Mouse (Mus musculus): ENCODE measurements around the gene Skp2. TPM values are rescaled to one million over a fixed set of nuclear protein-coding genes. Genes with fewer than 3 reads are reported as not detected.
A peak's percentile ranks its signal among the peaks of the same experiment; 100 is the strongest.

Gene Skp2
- polyA plus RNA-seq, 1 experiment = 4.7 TPM

- DNase-seq (ENCODE audit: extremely low spot score in 1 of 2, low spot score in 1 of 2) = no peak
Observed at GRCm38 (mm10) chr15:9078481-9079300, 76.5 kb downstream of the Skp2 start.

- DNase-seq (ENCODE audit: extremely low spot score in 1 of 2, low spot score in 1 of 2) = no peak
Observed at GRCm38 (mm10) chr15:9075608-9076200, 79.5 kb downstream of the Skp2 start.

- no peak for DNase-seq (ENCODE audit: extremely low spot score in 1 of 2, low spot score in 1 of 2)
Observed at GRCm38 (mm10) chr15:9074671-9075070, 80.6 kb downstream of the Skp2 start.

GRCm38 (mm10) chr15:9074139-9074538, 81.1 kb downstream of the Skp2 start:
- no peak for DNase-seq (ENCODE audit: extremely low spot score in 1 of 2, low spot score in 1 of 2)

DNA sequence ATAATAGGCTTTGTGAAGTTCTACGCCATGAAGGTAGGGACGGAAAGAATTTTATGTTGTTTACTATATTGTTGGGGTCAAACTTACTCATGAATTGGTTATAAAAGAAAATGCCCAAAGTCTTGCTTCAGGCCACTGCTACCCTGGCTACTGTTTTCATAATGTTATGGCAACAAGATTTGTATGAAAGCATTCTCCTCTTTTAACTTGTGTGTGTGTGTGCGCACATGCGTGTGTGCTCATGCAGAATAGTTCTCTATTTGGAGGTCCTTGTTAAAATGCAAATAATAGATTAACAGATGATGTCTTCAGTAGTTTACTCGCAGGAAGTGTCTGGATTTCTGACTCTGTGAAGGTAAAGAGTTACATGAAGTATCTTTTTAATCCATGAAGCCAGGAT, 81.5 kb downstream of the Skp2 start:
- DNase-seq (ENCODE audit: extremely low spot score in 1 of 2, low spot score in 1 of 2) = no peak

DNA sequence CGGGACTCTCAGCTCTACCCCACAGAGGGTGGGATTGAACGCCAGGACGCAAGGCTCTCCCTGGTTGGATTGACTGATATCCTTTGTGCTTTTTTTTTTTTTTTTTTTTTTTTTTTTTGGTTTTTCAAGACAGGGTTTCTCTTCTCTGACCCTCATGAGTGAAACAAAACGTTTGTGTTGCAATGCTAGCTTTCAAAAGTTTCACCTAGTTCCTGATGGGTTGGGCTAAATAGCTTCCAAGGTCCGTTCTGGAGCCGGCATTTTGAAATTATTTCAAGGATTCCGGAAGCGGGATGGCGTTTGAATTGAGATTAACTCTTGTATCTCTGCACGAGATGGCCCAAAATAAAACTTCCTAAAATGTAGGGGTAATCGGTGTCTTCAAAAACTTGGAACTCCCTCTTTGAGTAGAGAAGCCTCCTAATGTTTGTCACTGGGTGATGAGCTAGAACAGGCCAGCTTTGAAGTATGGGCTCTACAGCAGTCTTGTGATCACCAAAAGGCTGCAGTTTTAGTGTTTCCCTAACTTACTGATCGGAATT, 82.1 kb downstream of the Skp2 start:
- no peak for DNase-seq (ENCODE audit: extremely low spot score in 1 of 2, low spot score in 1 of 2)

GRCm38 (mm10) chr15:9072630-9073029, 82.6 kb downstream of the Skp2 start:
- DNase-seq (ENCODE audit: extremely low spot score in 1 of 2, low spot score in 1 of 2) = no peak

DNA sequence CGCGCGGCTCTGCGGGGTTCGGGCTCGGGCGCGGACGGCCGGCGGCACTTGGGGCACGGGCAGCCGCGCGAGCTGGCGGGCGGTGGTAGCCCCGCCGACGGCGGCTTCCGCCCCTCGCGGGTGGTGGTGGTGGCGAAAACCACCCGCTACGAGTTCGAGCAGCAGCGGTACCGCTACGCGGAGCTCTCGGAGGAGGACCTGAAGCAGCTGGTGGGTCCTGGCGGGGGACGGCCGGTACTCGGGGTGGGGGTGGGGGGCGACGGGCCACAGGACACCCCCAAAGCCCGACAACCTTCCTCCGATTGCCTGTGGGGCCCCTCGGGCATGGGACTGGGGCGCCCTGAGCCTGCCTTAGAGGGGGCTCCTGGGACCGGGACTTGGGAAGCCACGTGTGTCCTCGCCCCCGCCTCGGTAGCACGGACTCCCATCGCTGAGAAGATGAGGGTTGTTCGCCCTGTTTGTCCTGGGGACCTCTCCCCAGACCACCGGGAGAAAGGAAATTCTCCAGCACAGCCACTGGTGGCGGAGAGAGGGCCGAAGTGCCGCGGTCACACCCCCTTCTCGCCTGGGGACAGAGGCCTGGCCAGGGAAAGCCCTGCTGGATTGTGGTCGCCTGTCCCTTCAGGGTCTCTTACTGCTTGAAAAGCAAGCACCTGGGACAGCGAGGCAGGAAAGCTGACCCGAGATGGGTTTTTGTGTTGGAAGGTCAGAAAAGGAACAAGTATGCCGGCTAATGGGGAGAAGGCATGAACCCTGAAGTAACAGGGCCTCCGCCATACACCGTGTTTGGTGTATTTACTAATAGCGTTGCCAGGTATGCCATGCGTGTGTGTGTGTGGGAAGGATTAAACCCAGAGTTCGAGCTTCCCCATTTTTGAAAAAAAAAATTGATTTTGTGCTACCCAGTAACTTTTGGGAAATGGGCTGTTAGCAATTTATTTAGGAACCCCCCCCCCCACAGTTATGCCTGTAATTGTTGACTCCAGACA, 83.4 kb downstream of the Skp2 start:
- peak in 1 of 2 experiments; percentile 36 for DNase-seq (ENCODE audit: extremely low spot score in 1 of 2, low spot score in 1 of 2)

DNA sequence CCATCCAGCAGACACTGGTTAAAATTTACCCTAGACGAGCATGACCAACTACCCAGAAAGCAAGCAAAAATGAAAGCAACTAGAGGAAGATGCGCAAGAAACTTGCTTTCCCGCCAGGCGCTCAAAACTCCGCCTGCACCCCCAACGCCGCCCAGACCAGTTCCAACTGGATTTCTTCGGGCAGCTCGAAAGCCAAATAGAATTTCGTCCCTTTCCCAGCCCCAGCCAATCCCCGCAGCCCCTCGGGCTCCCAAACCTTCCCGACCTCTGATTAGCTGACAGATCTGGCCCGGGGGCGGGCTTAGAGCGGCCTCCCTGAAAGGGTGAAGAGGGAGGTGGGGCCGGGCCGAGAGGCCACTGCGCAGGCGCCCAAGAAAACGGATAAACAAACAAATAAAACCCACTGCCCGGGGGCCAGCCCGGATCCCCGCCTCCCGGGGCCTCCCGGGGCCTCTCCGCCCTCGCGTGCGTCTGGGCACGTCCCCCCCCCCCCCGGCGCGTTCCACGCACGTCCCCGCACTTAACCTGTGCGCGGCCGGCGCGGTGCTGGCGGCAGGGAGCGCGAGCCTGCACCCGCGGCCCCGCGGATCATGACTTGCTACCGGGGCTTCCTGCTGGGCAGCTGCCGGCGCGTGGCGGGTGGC, 84.2 kb downstream of the Skp2 start, which contains the start of gene Nadk2:
TSS of gene Nadk2 (plus strand) at position 349 of the 644 bp plus-strand sequence.
- DNase-seq (ENCODE audit: extremely low spot score in 1 of 2, low spot score in 1 of 2) = peak; percentile 97 to 98

DNA sequence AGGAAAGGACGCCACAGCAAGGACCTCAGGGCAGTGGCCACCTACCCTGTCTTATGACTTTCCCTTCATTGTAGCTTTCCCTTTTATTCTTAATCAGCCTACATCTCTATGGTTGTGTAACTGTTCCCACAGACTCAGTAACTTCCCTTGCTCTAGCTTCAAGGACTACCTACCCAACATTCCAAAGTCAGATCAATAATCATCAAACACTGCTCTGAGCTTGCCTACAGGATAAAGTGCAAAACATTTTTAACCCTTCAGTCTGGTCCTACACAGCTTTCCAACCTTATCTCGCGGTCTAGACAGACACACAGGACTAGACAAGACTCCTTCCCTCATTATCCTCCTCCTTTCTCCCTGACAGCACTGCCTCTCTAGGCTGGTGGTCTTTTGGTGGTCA, 84.9 kb downstream of the Skp2 start:
- no peak for DNase-seq (ENCODE audit: extremely low spot score in 1 of 2, low spot score in 1 of 2)

DNA sequence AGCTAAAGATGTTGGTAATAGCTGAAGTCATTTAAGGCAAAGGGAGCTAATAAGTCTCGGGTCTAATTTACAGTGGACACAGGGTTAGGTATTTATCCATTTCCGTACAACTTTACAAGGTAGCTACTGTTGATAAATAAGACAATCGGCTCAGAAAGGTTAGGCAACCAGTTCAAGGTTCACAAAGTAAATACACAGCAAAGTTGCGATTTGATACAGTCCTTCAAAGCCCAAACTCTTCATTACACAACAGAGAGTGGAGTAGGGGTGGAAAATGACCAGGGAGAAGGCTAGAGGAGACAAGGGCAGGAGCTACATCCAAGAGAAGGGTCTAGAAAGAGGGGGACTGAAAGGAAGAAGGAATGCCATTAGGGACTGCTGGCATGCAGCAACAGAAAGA, 86.3 kb downstream of the Skp2 start:
- no peak for DNase-seq (ENCODE audit: extremely low spot score in 1 of 2, low spot score in 1 of 2)

Other genes with a start within 250 kb of the Skp2 start
- gene Ranbp3l, start 187.5 kb downstream of the Skp2 start, polyA plus RNA-seq (2012; rRNA removed) = 7.6 and 13.1 TPM in 2 replicates
- 41.7 and 51.2 TPM in 2 replicates for gene Nadk2, start 84.2 kb downstream of the Skp2 start, polyA plus RNA-seq (2012; rRNA removed)
- 20.2 and 21.3 TPM in 2 replicates for gene Lmbrd2, start 14.9 kb downstream of the Skp2 start, polyA plus RNA-seq (2012; rRNA removed)
- gene Ugt3a1, start 121.5 kb upstream of the Skp2 start, polyA plus RNA-seq (2012; rRNA removed) = not detected in 2 replicates
- gene Ugt3a2, start 180.1 kb upstream of the Skp2 start, polyA plus RNA-seq (2012; rRNA removed) = 0.06 TPM in 1 of 2 replicates, not detected in the other